Mouse (Mus musculus): ENCODE results near the gene Cdip1.

- no peak for TF ChIP-seq POLR2A (IDR thresholded peaks at IDR 0.05; ENCODE audit: insufficient read length, low read depth)
- no peak for TF ChIP-seq CEBPB (IDR thresholded peaks at IDR 0.05; ENCODE audit: insufficient read depth, poor library complexity, severe bottlenecking)
- TF ChIP-seq SRF (IDR thresholded peaks at IDR 0.05; ENCODE audit: control insufficient read depth, insufficient read length, low read depth): no peak
- no peak for TF ChIP-seq POLR2AphosphoS2 (IDR thresholded peaks at IDR 0.05; ENCODE audit: insufficient read length, low read depth)
- no peak for TF ChIP-seq TCF3 (IDR thresholded peaks at IDR 0.05; ENCODE audit: insufficient read length, low read depth)
- no peak for TF ChIP-seq REST (IDR thresholded peaks at IDR 0.05; ENCODE audit: insufficient read depth, insufficient read length)
- TF ChIP-seq TCF12 (IDR thresholded peaks at IDR 0.05; ENCODE audit: insufficient read depth, poor library complexity, severe bottlenecking): no peak
- TF ChIP-seq MAX (IDR thresholded peaks at IDR 0.05; ENCODE audit: low read depth): no peak
- no peak for TF ChIP-seq E2F4 (IDR thresholded peaks at IDR 0.05; ENCODE audit: insufficient read depth)
- no peak for TF ChIP-seq MYOG (IDR thresholded peaks at IDR 0.05; ENCODE audit: control insufficient read depth in 1 of 3, insufficient read depth in 1 of 3, insufficient read length in 2 of 3, low read depth in 2 of 3)
Observed at GRCm38 (mm10) chr16:4789311-4789768, 752 bp downstream of the Cdip1 start.
